Mouse (Mus musculus) lung, postnatal 0 days (tissue): ENCODE measurements around the gene Mrps34. TPM values are rescaled to one million over a fixed set of nuclear protein-coding genes. Genes with fewer than 3 reads are reported as not detected.

Source experiments
- ATAC-seq: fragments of 200-750 bp; cut with Nextera tagmentation; 2 replicates; pipeline ENCODE4 v1.8.0; 2017; ENCODE audit warnings: moderate library complexity
- DNase-seq: peaks from one replicate; pipeline ENCODE4 v3.0.0-alpha.2; 2016; ENCODE audit warnings: low spot score
- H3K27ac ChIP-seq: fragments of 300-500 bp; sonication (generic); 2 replicates; pipeline ENCODE4 v1.5.1; 2014; ENCODE audit warnings: antibody characterized with exemption, mild to moderate bottlenecking, low read length, mixed read lengths
- H3K27me3 ChIP-seq: fragments of 300-500 bp; sonication (generic); replicated peaks from 2 replicates; pipeline ENCODE4 v1.6.1; 2014; ENCODE audit warnings: low read length, mixed read lengths; ENCODE audit not compliant: insufficient read depth
- H3K36me3 ChIP-seq: fragments of 300-500 bp; sonication (generic); 2 replicates; pipeline ENCODE4 v1.6.1; 2014; ENCODE audit warnings: low read length, mixed read lengths; ENCODE audit not compliant: insufficient read depth
- H3K4me1 ChIP-seq: fragments of 300-500 bp; sonication (generic); 2 replicates; pipeline ENCODE4 v1.6.1; 2014; ENCODE audit warnings: antibody characterized with exemption, low read depth, low read length, mixed read lengths; ENCODE audit not compliant: insufficient read depth
- H3K4me2 ChIP-seq: fragments of 300-500 bp; sonication (generic); replicated peaks from 2 replicates; pipeline ENCODE4 v1.6.1; 2014; ENCODE audit warnings: low read depth, mild to moderate bottlenecking, low read length, moderate library complexity, mixed read lengths
- H3K4me3 ChIP-seq: fragments of 300-500 bp; sonication (generic); 2 replicates; pipeline ENCODE4 v1.5.1; 2014; ENCODE audit warnings: low read depth, low read length
- H3K9ac ChIP-seq: fragments of 300-500 bp; sonication (generic); replicated peaks from 2 replicates; pipeline ENCODE4 v1.6.1; 2014; ENCODE audit warnings: low read depth, mild to moderate bottlenecking
- H3K9me3 ChIP-seq: fragments of 300-500 bp; sonication (generic); 2 replicates; pipeline ENCODE4 v1.6.1; 2016; ENCODE audit warnings: low read length, mixed read lengths
- CTCF ChIP-seq: IDR thresholded peaks from 2 replicates; pipeline ENCODE4 v1.5.1; 2016; ENCODE audit warnings: antibody characterized with exemption, mild to moderate bottlenecking
- EP300 ChIP-seq: IDR thresholded peaks from 2 replicates; pipeline ENCODE4 v1.6.1; 2016; ENCODE audit warnings: antibody characterized with exemption, mild to moderate bottlenecking, control low read depth
- WGBS: fragments of 180-500 bp; shearing (Covaris S2); extraction: QIAGEN DNeasy Blood & Tissue Kit; methylation state at CpG from one replicate; pipeline ENCODE4 v1.1.7; 2014; 5-methylcytosine and 5-hydroxymethylcytosine counted together
- polyA plus RNA-seq: library from polyadenylated mRNA; unstranded; fragments of >200 nt; fragmentation: Nextera tagmentation; extraction: Ambion mirVana; gene quantifications from 2 replicates; pipeline ENCODE4 v1.2.1, GENCODE M21; 2015

Gene Mrps34
- polyA plus RNA-seq, 1 experiment from 2014 or later = 90.7 TPM

- WGBS = 81% methylated on average over 12 of the region's 13 CpGs
Observed at GRCm38 (mm10) chr17:24891321-24891720, 3.6 kb upstream of the Mrps34 start.

GRCm38 (mm10) chr17:24892785-24893184 lies 2.1 kb upstream of the Mrps34 start:
- TF ChIP-seq EP300 (no peak), CTCF (no peak)
- no peaks in the 10 kb centered on the region for H3K27me3 ChIP-seq
- H3K4me2 ChIP-seq = no peak overlapping the region
- peaks cover 15% of the 10 kb centered on the region for H3K36me3 ChIP-seq
- WGBS = 91% methylated on average over 12 of the region's 12 CpGs
- H3K9ac ChIP-seq = no peak overlapping the region
- no peaks in the 10 kb centered on the region for H3K9me3 ChIP-seq
- no peak overlapping the region for H3K4me3 ChIP-seq
- DNase-seq = no peak
- ATAC-seq = no peak
- no peak overlapping the region for H3K27ac ChIP-seq
- peaks cover 9% of the 10 kb centered on the region for H3K4me1 ChIP-seq

More at GRCm38 (mm10) chr17:24891321-24891720, 3.6 kb upstream of the Mrps34 start:
- H3K4me1 ChIP-seq = peaks cover 16% of the 10 kb centered on the region
- H3K4me2 ChIP-seq = no peak overlapping the region
- H3K9ac ChIP-seq = no peak overlapping the region
- H3K9me3 ChIP-seq = no peaks in the 10 kb centered on the region
- no peaks in the 10 kb centered on the region for H3K27me3 ChIP-seq
- peaks cover 15% of the 10 kb centered on the region for H3K36me3 ChIP-seq
- no peak for ATAC-seq
- TF ChIP-seq CTCF = no peak
- TF ChIP-seq EP300 = no peak
- H3K27ac ChIP-seq = no peak overlapping the region
- no peak overlapping the region for H3K4me3 ChIP-seq
- DNase-seq = no peak

GRCm38 (mm10) chr17:24893276-24893675 lies 1.6 kb upstream of the Mrps34 start:
- peaks cover 15% of the 10 kb centered on the region for H3K36me3 ChIP-seq
- H3K4me3 ChIP-seq = no peak overlapping the region
- no peak for TF ChIP-seq EP300
- no peak for TF ChIP-seq CTCF
- H3K27me3 ChIP-seq = no peaks in the 10 kb centered on the region
- ATAC-seq (no peak), DNase-seq (no peak)
- H3K9ac ChIP-seq = no peak overlapping the region
- 96% methylated on average over 2 of the region's 2 CpGs for WGBS
- H3K27ac ChIP-seq = no peak overlapping the region
- no peaks in the 10 kb centered on the region for H3K9me3 ChIP-seq
- peaks cover 4% of the 10 kb centered on the region; the same call in 1 of the 2 replicates for H3K4me1 ChIP-seq
- no peak overlapping the region for H3K4me2 ChIP-seq

- Histone ChIP-seq H3K9ac (peak overlapping the region; percentile 88), H3K36me3 (peaks cover 19% of the 10 kb centered on the region), H3K27me3 (no peaks in the 10 kb centered on the region), H3K4me3 (peak overlapping the region; percentile 72), H3K27ac (peak overlapping the region; percentile 81), H3K4me2 (peak overlapping the region; percentile 70), H3K4me1 (peaks cover 4% of the 10 kb centered on the region; the same call in 1 of the 2 replicates), H3K9me3 (no peaks in the 10 kb centered on the region)
- TF ChIP-seq EP300 (no peak), CTCF (no peak)
- 9% methylated on average over 31 of the region's 31 CpGs for WGBS
- ATAC-seq (peak; percentile 7; the same call in 1 of the 2 replicates), DNase-seq (no peak)
Observed at GRCm38 (mm10) chr17:24894061-24894994, 588 bp upstream of the Mrps34 start.

- no peak for DNase-seq
- Histone ChIP-seq H3K9me3 (no peaks in the 10 kb centered on the region), H3K9ac (peak overlapping the region; percentile 88), H3K36me3 (peaks cover 32% of the 10 kb centered on the region), H3K4me3 (peak overlapping the region; percentile 72), H3K27me3 (no peaks in the 10 kb centered on the region), H3K4me1 (peaks cover 4% of the 10 kb centered on the region; the same call in 1 of the 2 replicates), H3K4me2 (peak overlapping the region; percentile 70), H3K27ac (peak overlapping the region; percentile 81)
- ATAC-seq = no peak
- WGBS = 14% methylated on average over 23 of the region's 23 CpGs
- TF ChIP-seq EP300 (no peak), CTCF (no peak)
Observed at GRCm38 (mm10) chr17:24895571-24896240, 790 bp downstream of the Mrps34 start.
